Mouse (Mus musculus) E14TG2a.4 (cell line): ENCODE results near the gene Sugp1.

ENCODE experiments used
- CTCF ChIP-seq: conservative IDR thresholded peaks from 2 replicates; pipeline ENCODE4 v1.5.1; 2014; ENCODE audit warnings: low read length
- NANOG ChIP-seq: IDR thresholded peaks from 2 replicates; pipeline ENCODE4 v1.6.1; 2014; ENCODE audit warnings: borderline replicate concordance, low read length, mixed read lengths
- POU5F1 ChIP-seq: IDR thresholded peaks from 2 replicates; pipeline ENCODE4 v1.6.1; 2014; ENCODE audit warnings: low read length, borderline replicate concordance

GRCm38 (mm10) chr8:70099276-70099675, 56.7 kb downstream of the Sugp1 start:
- no peak for TF ChIP-seq CTCF
- TF ChIP-seq NANOG: no peak
- TF ChIP-seq POU5F1: no peak
